Mouse (Mus musculus): ENCODE measurements around the gene Wdpcp.
A peak's percentile ranks its signal among the peaks of the same experiment; 100 is the strongest.
"Not testable (repeated sequence)": the region's sequence is repeated elsewhere in the genome, so short reads cannot be mapped to it uniquely, and the experiment has no call there.

Gene Wdpcp

DNA sequence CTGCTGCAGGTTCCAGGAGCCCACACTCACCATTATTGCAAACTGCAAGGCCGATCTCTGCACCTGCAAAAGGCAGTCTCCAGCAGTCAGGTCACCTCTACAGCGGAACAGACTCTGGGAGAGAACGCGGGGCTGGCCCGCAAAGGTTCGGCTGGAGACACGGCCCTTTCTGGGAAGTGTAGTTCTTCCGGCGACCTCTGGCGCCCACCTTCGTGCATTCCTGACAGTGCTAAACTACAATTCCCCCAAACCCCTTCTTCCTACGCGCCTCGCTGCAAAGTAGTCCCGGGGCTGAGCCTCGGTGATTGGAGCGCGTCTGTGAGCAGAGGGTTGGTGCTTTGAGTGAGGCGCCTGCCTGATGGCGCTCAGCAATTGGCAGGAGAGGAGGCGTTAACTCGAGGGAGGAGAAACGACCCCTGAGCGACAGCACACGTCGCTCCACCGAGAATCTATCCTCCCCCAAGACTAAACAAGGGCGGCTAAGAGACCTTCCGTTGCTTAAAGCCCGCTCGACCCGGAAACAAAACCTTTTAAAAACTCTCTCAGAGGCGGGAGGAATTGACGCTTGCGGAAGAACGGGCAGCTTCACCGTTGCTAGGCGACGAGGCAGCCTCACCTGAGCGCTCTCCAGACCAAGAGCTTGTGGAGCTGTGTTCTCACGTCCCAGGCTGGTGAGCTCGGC is at the start of gene Wdpcp, which contains the start of gene Mdh1:
TSS of gene Wdpcp (plus strand) at position 536 of the 682 bp plus-strand sequence.
TSS of gene Mdh1 (minus strand) at position 668 of the 682 bp plus-strand sequence.
- peak; percentile 92 for DNase-seq (ENCODE audit: low spot score)

DNA sequence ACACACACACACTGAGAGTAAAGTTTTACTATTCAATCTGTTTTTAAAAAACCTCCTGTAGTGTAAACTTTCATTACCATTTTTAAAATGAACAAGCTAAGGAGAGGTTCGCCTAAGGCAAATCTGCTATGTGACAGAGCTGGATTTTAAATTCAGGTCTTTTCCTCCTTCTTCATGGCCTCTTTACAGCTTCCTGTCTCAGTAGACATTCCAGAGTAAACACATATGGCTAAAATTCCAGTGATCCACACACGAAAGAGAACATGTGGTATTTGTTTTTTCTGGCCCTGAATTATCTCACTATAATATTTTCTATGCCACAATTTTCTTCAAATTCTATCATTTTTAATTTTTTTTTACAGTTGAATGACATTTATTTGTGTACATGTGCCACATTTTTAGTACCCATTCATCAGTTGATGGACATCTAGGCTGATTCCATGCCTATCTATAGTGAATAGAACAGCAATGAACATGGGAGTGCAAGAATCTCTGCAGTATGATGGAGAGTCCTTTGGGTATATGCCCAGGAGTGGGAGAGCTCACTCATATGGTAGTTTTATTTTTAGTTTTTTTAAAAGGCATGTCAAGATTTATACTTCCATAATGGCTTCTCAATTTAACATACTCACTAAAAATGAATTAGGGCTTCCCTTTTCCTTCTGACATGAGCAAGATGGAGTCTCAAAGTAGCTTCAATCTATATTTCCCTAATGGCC is 43.2 kb upstream of the Wdpcp start:
- DNase-seq (ENCODE audit: low spot score) = no peak

DNA sequence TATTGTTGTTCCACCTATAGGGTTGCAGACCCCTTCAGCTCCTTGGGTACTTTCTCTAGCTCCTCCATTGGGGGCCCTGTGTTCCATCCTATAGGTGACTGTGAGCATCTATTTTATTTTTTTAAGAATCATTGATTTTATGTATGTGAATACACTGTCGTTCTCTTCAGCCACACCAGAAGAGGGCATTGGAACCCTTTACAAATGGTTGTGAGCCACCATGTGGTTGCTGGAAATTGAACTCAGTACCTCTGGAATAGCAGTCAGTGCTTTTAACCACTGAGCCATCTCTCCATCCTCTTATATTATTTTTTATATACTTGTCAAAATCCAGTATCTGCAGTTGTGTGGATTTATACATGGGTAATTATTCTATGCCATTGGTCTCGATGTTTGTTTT is 41.2 kb upstream of the Wdpcp start:
- DNase-seq (ENCODE audit: low spot score) = not testable (repeated sequence)

DNA sequence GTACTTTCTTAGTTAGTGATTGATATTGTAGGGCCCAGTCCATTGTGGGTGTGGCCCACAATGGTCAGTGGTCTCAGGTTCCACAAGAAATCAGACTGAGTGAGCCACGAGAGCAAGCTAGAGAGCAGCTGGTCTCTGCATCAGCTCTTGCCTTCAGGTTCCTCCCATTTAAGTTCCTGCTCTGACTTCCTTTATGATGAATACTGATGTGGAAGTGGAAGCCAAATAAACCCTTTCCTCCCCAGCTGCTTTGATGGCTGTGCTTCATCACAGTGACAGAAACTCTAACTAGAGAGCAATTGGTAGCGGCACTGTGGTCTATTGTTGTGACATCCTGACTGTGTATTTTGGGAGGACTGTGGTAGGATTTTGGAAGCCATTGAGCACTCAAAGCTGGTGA is 32.0 kb upstream of the Wdpcp start:
- no peak for DNase-seq (ENCODE audit: low spot score)

DNA sequence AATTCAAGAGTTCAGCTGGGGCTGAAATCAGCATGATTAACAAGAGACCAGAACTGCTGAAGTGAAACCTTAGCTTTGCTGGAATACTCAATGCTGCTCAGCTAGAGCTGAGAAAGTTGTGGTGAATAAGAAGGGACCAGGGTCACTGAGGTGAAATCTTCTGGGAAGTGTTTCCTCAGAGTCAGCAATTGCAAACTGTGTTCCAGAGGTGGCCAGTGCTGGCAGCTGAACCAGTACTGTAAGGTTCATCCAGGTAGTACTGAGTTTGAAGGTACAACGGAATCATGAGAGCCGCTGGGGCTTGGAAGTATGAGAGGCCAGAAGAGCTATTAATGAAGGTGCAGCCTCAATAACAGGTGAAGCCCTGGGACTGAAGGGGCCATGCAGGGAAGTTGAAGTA is 31.4 kb upstream of the Wdpcp start:
- DNase-seq (ENCODE audit: low spot score) = no peak

DNA sequence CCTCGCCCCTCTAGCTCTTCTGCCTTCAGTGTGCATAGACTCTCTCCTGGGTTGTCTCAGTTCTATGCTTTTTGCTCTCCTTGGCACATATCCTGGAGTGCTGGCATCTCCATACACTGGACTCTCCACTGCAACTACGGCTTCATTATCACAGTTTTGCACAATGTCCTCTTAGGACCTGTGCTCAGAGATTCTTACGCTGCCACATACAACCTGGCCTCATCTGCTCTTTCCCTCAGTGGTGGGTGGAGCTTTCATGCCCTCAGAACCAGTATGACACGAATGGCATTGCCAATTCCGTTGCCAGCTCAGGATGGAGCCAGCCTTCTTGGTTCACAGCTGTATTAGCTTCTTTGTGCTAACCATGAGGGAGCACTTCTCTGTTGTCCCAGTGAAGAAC is 29.3 kb upstream of the Wdpcp start:
- no peak for DNase-seq (ENCODE audit: low spot score)

DNA sequence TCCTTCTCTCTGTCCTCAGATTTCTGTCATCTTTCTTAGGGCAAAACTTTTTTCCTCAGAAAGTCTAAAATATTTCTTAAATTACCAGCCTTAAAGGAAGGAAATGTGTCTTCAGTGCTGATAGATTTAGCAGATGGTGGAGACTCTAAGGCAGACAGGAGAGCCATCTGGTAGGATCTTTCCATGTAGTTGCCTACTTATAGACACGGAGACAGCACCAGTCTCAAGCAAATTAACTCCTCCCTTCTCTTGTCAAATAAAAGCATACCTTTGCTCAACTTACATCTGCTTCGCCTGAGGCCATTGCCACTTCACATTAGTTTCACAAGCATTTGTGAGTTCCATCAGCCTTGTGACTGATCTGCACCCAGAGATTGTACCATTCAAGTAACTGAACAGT is 27.0 kb upstream of the Wdpcp start:
- DNase-seq (ENCODE audit: low spot score) = no peak

DNA sequence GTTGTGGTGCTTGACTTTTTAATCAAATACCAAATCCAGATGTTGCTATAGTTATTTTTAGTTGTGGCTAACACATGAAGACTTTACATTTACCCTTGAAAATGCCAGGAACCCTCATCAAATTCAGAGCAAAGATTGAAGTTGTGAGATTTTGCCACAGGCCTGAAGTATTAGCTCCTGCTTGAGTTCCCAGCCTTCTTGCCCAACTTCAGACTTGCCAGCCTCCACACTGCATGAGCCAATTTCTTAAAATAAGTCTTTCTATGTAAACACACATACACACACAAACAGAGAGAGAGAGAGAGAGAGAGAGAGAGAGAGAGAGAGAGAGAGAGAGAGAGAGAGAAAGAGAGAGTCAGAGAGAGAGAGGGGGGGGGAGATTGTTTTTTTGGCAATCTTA is 26.1 kb upstream of the Wdpcp start:
- no peak for DNase-seq (ENCODE audit: low spot score)

DNA sequence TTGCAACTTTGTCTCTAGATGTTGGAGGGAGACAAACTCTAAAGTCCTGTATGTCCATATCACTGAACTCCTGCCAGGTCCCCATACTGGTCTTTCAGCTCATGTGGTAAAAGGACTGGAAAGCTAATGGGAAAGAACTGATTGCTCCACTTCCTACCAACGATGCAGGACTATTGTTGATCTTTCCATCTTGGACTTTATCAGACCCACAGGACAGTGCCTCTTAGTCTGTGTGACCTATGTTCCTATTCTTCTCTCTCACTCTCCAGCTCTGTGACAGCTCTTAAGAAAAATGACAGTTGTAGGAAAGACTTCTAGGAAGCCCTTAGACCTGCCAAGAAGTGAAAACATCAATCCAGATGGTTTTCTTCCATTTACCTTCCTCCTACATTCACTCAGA is 25.4 kb upstream of the Wdpcp start:
- DNase-seq (ENCODE audit: low spot score) = no peak

DNA sequence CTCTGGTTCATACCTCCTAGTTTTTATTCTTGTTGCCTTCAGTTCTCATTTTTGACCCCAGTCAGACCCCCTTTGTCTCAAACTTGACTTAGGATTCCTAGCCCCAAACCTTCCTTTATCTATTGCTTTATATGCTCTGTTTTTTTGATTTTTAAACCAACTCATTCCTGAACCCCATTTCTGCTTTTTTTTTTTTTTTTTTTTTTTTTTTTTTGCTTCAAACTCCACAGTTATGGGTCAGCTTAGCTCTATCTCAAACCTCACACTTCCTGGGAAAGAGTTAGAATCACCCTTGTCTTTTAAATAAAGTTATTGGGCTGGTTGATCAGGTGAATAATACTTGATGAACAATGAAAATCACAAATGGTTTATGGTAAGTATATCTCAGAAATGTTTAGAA is 24.5 kb upstream of the Wdpcp start:
- DNase-seq (ENCODE audit: low spot score) = no peak

DNA sequence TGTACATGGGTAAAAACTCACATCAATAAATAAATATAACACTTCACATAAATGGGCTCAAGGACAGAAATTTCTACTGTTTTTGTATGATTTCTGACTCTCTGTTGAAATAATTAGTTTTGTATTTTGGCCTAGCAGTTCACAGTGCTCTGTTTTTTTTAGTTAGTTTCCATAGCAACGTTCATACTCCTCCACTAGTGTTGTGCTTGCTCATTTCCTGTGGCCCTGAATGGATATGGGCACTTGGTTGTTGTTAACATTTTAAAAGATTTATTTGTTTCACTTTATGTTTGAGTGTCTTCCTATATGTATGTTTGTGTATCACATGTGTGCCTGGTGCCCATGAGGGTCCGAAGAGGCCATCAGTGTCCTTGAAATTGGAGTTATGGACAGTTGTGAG is 23.0 kb upstream of the Wdpcp start:
- DNase-seq (ENCODE audit: low spot score) = no peak

DNA sequence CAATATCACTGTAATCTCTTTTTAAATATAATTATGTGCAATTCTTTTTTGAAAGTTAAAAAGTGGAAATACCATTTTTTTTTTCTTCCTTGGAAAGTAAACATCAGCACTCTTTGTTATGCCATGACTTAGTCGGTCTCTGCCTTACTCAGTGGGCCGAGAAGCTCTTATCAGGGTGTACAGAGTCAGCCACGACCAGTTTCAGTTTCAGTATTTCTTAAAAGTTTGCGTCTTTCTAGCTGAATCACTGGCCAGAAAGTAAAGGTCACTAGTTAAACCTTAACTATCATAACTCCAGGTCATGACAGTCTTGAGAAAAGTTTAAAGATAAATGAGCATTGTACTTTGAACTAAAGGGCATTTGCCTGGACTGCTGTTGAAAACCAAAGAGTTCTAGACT is 22.3 kb upstream of the Wdpcp start:
- no peak for DNase-seq (ENCODE audit: low spot score)

DNA sequence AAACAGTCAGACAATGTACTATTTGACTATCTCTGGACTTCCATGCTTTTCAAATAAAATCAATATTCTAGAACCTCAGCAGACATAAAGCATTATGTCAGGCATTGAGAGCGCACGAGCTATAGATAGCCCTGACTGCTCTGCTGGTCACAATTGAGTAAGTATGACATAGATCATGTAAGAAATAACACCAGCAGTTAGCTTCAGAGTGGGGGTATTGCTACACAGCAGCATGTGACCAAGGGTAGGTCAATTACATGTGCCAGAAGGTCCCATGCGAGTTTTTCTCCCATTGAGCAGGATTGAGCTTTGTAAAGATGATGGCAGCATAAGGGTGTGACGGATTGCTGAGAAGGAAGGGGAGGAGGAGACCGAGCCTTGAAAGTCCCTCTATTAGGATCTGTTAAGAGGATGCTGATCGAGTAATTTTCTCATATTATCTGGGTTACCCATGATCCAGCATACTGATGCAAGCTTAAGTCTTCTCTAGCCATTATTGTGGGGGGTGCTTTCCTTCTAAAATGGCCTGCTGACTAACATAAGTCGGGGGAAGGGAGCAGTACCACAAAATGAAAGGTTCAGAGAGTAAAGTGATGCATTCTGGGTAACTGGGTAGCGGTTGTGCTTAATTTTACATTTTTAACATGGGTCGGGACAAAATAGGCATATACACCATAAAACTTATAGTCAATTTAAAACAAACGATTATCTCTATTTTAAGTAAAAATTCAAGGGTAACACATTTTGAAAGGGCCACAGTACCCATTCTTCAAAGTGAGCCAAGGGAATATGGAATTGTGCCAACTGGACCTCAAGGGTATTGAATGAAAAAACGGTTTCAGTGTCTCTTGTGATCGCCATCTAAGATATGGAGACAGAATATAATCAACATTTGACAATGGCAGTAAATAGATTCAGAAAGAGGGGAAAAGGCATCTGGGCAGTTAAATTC is 21.5 kb upstream of the Wdpcp start:
- no peak for DNase-seq (ENCODE audit: low spot score)

DNA sequence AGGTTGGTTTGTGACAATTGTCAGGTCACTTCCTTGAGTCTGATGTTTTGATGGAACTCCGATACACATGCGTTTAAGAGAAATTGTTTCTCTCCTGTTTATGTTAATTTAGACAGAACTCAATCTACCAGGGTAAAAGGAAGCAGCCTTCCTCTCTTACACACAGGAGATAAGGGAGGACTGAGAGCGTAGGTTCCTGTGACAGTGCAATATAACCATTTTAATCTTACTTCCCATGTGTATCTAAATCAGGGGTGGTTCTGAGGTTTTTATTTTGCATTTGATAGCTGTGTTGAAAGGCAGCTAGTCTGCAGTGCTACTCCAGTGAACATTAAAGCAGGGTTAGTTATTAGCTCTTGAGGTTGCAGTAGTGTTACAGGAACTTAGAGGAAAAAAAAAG is 20.0 kb upstream of the Wdpcp start:
- DNase-seq (ENCODE audit: low spot score) = no peak

DNA sequence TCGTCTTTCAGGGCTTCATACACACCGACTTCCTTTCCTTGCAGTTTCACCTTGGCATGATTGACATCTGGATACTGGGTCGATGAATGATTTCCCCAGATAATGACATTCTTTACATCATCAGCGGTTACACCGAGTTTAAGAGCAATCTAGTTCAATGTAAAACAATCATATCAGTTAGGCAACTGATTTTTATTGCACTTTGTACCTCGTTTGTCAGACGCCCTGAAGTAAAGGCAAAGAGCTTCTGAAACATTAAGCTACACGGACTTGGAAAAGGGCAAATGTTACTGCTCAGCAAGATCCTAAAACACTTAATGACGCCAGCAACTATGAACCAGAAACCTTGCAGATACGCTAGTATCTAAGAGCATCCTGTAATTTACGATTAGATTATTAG is 12.3 kb upstream of the Wdpcp start:
- DNase-seq (ENCODE audit: low spot score) = no peak

DNA sequence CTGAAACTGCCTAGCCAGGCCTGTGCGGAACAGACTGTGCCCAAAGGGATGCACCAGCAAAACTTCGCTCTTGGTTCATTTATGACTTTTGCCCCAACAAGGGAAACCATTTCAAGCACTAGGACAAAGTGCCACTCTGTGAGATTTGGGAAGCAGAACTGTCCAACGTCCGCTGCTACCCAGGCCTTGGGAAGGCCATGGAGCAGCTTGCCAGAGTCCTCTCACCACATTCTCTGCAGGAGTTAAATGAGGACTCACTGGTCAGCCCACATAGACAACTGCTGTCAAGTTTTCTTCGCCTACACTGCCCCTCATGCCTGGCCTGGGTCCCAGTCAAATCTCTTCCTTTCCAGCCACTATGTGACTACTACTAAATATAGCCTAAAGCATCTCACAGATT is 10.7 kb upstream of the Wdpcp start:
- no peak for DNase-seq (ENCODE audit: low spot score)

DNA sequence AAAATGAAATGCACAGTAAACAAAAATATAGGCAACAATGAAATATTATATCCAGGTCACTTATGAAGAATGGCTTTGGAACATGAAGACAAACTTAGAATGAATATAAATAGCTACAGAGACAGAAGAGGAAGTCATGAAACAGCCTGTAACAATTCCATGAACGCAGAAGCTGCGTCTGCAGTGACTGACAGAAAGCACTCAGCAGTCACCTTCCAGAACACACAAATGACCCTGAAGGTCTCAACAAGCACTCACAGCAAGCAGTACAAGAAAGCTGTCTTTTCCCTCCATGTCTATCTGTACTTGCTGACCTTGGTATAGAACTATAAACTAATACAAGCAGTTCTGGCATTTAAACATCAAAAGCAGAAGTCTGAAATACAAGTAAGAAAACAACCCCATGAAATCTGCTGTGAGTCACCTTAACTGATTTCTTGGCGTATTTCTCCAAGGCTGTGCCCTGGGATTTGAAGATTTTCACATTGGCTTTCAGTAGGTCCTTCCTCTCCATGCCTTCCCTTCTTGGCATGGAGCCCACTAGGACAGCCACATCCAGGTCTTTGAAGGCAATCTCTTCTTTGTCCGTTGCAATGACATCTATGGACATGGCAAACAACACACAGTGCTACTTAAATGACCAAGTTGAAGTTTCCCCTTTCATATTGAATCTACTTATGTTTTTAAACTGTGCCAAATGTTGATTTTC is 8.3 kb upstream of the Wdpcp start:
- no peak for DNase-seq (ENCODE audit: low spot score)

DNA sequence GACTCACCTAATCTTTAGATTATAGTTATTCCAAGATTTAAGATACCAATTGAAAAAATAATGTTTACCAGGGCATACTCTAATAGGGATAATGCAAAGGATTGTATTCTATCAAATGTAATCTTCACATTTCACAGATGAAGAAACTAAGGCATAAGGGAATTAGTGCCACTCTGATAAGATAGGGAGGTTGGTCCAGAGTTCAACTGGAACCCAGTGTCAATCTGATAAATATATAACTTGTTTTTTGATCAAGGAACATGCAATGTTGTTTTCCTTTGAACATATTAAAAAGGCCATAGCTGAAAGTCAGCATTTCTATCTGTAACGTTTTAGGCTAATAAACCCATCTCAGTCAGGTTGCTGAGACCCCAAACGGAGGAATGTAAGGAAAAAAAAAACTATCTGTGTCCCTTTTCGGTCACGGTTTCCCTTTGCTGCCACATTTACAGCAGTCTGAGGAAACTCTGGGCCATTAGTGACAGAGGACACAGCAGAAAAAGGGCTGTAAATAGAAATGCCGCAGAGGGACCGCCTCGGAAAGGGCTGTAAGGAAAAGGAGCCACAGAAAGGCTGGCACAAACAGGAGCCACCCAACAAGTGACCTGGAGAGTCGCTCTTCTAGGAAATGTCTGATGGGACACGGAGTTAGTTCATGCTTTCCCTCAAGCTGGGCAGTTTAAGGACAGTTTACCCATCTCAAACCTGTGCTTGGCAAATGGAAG is 7.2 kb upstream of the Wdpcp start:
- no peak for DNase-seq (ENCODE audit: low spot score)

DNA sequence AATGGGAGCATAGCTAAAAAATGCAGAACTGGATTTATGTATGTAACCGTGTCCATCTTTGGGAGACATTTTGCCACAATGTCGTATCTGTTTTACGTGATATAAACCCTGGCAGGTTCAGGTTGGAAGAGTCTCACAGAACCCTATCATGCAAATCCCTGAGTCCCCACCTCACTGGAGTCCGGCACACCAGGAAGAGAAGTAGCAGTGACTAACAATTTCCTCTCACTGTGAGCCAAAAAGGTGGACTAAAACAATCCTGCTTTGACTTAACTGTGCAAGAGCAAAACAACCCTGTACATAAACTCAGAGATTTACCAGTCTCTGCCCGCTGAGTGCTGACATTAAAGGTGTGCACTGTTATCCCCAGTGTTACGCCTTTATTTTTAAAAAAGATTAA is 5.1 kb upstream of the Wdpcp start:
- no peak for DNase-seq (ENCODE audit: low spot score)

DNA sequence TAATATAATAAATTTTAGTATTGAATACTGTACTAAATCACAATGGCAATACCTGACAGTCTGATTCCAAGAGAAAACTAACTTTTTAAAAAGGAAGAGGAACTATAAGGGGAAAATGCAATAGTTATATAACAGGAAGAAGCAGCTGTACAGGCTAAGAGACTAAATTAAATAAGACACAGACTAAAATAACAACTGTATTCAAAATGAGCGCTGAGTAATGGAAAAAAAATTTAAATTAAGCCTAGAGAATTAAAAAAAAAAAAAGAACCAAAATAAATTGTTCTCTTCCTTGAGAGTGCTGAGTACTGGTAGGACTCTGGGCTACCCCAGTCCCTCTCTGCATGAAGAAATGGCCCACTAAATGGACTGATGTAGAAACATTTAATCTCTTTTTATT is 4.3 kb upstream of the Wdpcp start:
- DNase-seq (ENCODE audit: low spot score) = no peak

DNA sequence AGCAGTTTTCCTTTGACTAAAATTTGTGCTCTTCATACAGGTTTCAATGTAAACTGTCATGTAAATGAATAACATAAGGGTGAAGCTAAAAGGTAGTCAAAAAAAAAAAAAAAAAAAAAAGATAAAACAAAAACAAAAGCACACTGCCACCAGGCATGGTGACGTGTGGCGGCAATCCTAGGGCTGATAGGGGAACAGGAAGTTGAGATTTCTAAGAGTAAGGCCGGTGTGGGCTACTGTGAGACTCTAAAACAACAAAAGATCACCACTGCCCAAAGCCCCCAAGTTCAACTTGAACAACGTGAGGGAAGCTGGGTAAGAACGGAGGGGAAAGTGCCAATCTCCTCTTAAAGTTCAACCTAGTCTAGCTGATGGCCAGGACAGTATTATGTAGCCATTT is 3.0 kb upstream of the Wdpcp start:
- no peak for DNase-seq (ENCODE audit: low spot score)
